Mouse (Mus musculus) myocyte (in vitro differentiated cells): Measurements from ENCODE around the gene Cd84.

Experiments
- CEBPB ChIP-seq: IDR thresholded peaks from 2 replicates; pipeline ENCODE4 v1.6.1; 2011; ENCODE audit warnings: mild to moderate bottlenecking, moderate library complexity; ENCODE audit not compliant: poor library complexity, insufficient read depth, severe bottlenecking
- E2F4 ChIP-seq: IDR thresholded peaks from one replicate; pipeline ENCODE4 v1.6.1; 2011; ENCODE audit warnings: mild to moderate bottlenecking, control low read depth, moderate library complexity; ENCODE audit not compliant: insufficient read depth
- MAX ChIP-seq: IDR thresholded peaks from one replicate; pipeline ENCODE4 v1.6.1; 2011; ENCODE audit warnings: low read depth, mild to moderate bottlenecking, control low read depth
- MYOG ChIP-seq, 3 experiments: IDR thresholded peaks; one replicate each; pipeline ENCODE4 v1.6.1; 2011; ENCODE audit warnings: control low read depth in 2 of 3, low read depth in 2 of 3, mild to moderate bottlenecking in 2 of 3; ENCODE audit not compliant: insufficient read length in 2 of 3, control insufficient read depth in 1 of 3, insufficient read depth in 1 of 3
- POLR2A ChIP-seq: IDR thresholded peaks from one replicate; pipeline ENCODE4 v1.6.1; 2011; ENCODE audit warnings: low read depth, mild to moderate bottlenecking, control low read depth, moderate library complexity; ENCODE audit not compliant: insufficient read length
- POLR2AphosphoS2 ChIP-seq: IDR thresholded peaks from one replicate; pipeline ENCODE4 v1.6.1; 2011; ENCODE audit warnings: low read depth, control low read depth; ENCODE audit not compliant: insufficient read length
- SRF ChIP-seq: IDR thresholded peaks from one replicate; pipeline ENCODE4 v1.6.1; 2011; ENCODE audit warnings: low read depth; ENCODE audit not compliant: control insufficient read depth, insufficient read length
- TCF3 ChIP-seq: IDR thresholded peaks from one replicate; pipeline ENCODE4 v1.6.1; 2011; ENCODE audit warnings: low read depth, control low read depth; ENCODE audit not compliant: insufficient read length
- USF1 ChIP-seq: IDR thresholded peaks from one replicate; pipeline ENCODE4 v1.6.1; 2011; ENCODE audit warnings: low read depth, mild to moderate bottlenecking, control low read depth, moderate library complexity

GRCm38 (mm10) chr1:171815545-171816439 is 23.7 kb upstream of the Cd84 start:
- TF ChIP-seq MAX (no peak), POLR2A (no peak), E2F4 (no peak), POLR2AphosphoS2 (no peak), TCF3 (no peak), CEBPB (no peak), SRF (no peak), USF1 (no peak), MYOG (IDR thresholded peaks at IDR 0.05; ENCODE audit: control insufficient read depth in 1 of 3, insufficient read depth in 1 of 3, insufficient read length in 2 of 3, low read depth in 2 of 3) (no peak)
